Mouse (Mus musculus) cerebellum, adult 2 months (tissue): ENCODE measurements around the gene Cr2. TPM values are rescaled to one million over a fixed set of nuclear protein-coding genes. Genes with fewer than 3 reads are reported as not detected.

Source experiments
- DNase-seq, 2 experiments: peaks; one replicate each; pipeline ENCODE4 v3.0.0; 2021
- H3K27ac ChIP-seq: fragments of 200-500 bp; 2 replicates; pipeline ENCODE4 v1.5.1; 2012; ENCODE audit warnings: low read length, control low read depth, inconsistent platforms; ENCODE audit not compliant: insufficient read depth
- H3K27me3 ChIP-seq: fragments of 200-500 bp; 2 replicates; pipeline ENCODE4 v1.6.1; 2012; ENCODE audit warnings: inconsistent platforms, mild to moderate bottlenecking, low read length, moderate library complexity; ENCODE audit not compliant: control insufficient read depth, insufficient read depth
- H3K4me1 ChIP-seq: fragments of 200-500 bp; 2 replicates; pipeline ENCODE4 v1.6.1; 2011; ENCODE audit warnings: low read length; ENCODE audit not compliant: control insufficient read depth, insufficient read depth
- H3K4me3 ChIP-seq: fragments of 200-500 bp; replicated peaks from 2 replicates; pipeline ENCODE3; 2011; ENCODE audit warnings: mild to moderate bottlenecking, low read depth, low read length, control low read depth; ENCODE audit not compliant: insufficient read depth
- CTCF ChIP-seq: fragments of 200-500 bp; IDR thresholded peaks from 2 replicates; pipeline ENCODE4 v1.5.1; 2011; ENCODE audit warnings: low read depth, mild to moderate bottlenecking, control low read depth, low read length, moderate library complexity, borderline replicate concordance; ENCODE audit not compliant: insufficient read depth
- POLR2A ChIP-seq: fragments of 200-500 bp; IDR thresholded peaks from 2 replicates; pipeline ENCODE4 v1.6.1; 2011; ENCODE audit warnings: low read length, control low read depth, borderline replicate concordance; ENCODE audit not compliant: insufficient read depth
- WGBS: fragments of 180-500 bp; shearing (Covaris S2); methylation state at CpG from one replicate; pipeline ENCODE4 v1.1.7; 2018; 5-methylcytosine and 5-hydroxymethylcytosine counted together
- polyA plus RNA-seq: library from polyadenylated mRNA; depleted of rRNA; stranded (reverse); fragments of >200 nt; gene quantifications from 2 replicates; pipeline ENCODE4 v1.2.3, GENCODE M21; 2012; rRNA removed

Cr2 gene
- polyA plus RNA-seq, 1 experiment, result 0.41 TPM

GRCm38 (mm10) chr1:195091699-195092219 is 84.8 kb downstream of the Cr2 start:
- peaks cover 1% of the 10 kb centered on the region; the same call in 1 of the 2 replicates for H3K27me3 ChIP-seq
- no peaks in the 10 kb centered on the region for H3K4me1 ChIP-seq
- no peak for DNase-seq
- WGBS, result 28% methylated on average over 11 of the region's 11 CpGs
- no peak for TF ChIP-seq POLR2A
- no peak for TF ChIP-seq CTCF
- no peak overlapping the region for H3K27ac ChIP-seq
- peak overlapping the region; percentile 1 for H3K4me3 ChIP-seq

Other genes with a start within 250 kb of the Cr2 start
- gene Cd34, start 237.9 kb downstream of the Cr2 start, polyA plus RNA-seq, result 15.0 and 16.0 TPM in 2 replicates
- gene Cd46, start 84.5 kb downstream of the Cr2 start, polyA plus RNA-seq, result 5.5 and 6.1 TPM in 2 replicates
- 26.6 and 29.0 TPM in 2 replicates for gene Cr1l, start 45.1 kb downstream of the Cr2 start, polyA plus RNA-seq